Mouse (Mus musculus): ENCODE measurements around the gene Nrxn2.
A peak's percentile ranks its signal among the peaks of the same experiment; 100 is the strongest.

Nrxn2 gene

GRCm38 (mm10) chr19:6452672-6453310 is 34.3 kb downstream of the Nrxn2 start:
- no peak for DNase-seq (ENCODE audit: low spot score)

- DNase-seq (ENCODE audit: low spot score), result no peak
These were observed 34.8 kb downstream of the Nrxn2 start for GRCm38 (mm10) chr19:6453349-6453748.

GRCm38 (mm10) chr19:6454041-6454720 is 35.6 kb downstream of the Nrxn2 start:
- no peak for DNase-seq (ENCODE audit: low spot score)

- no peak for DNase-seq (ENCODE audit: low spot score)
These were observed 41.0 kb downstream of the Nrxn2 start for GRCm38 (mm10) chr19:6459504-6459903.

GRCm38 (mm10) chr19:6462841-6463240 is 44.3 kb downstream of the Nrxn2 start:
- DNase-seq (ENCODE audit: low spot score), result no peak

- DNase-seq (ENCODE audit: low spot score), result no peak
These were observed 46.0 kb downstream of the Nrxn2 start for GRCm38 (mm10) chr19:6464306-6465071.

- no peak for DNase-seq (ENCODE audit: low spot score)
These were observed 46.6 kb downstream of the Nrxn2 start for GRCm38 (mm10) chr19:6465090-6465489.

GRCm38 (mm10) chr19:6466945-6467344 is 48.4 kb downstream of the Nrxn2 start:
- DNase-seq (ENCODE audit: low spot score), result no peak

- DNase-seq (ENCODE audit: low spot score), result no peak
These were observed 48.9 kb downstream of the Nrxn2 start for GRCm38 (mm10) chr19:6467374-6467979.

GRCm38 (mm10) chr19:6471630-6472029 is 53.1 kb downstream of the Nrxn2 start:
- no peak for DNase-seq (ENCODE audit: low spot score)

- no peak for DNase-seq (ENCODE audit: low spot score)
These were observed 54.3 kb downstream of the Nrxn2 start for GRCm38 (mm10) chr19:6472821-6473220.

- DNase-seq (ENCODE audit: low spot score), result peak; percentile 47
These were observed 56.2 kb downstream of the Nrxn2 start for GRCm38 (mm10) chr19:6474706-6475105.

GRCm38 (mm10) chr19:6475129-6475528 is 56.6 kb downstream of the Nrxn2 start:
- no peak for DNase-seq (ENCODE audit: low spot score)

GRCm38 (mm10) chr19:6477007-6477406 is 58.5 kb downstream of the Nrxn2 start:
- DNase-seq (ENCODE audit: low spot score), result no peak

- DNase-seq (ENCODE audit: low spot score), result no peak
These were observed 60.0 kb downstream of the Nrxn2 start for GRCm38 (mm10) chr19:6478566-6478965.

- no peak for DNase-seq (ENCODE audit: low spot score)
These were observed 64.4 kb downstream of the Nrxn2 start for GRCm38 (mm10) chr19:6482886-6483285.

- DNase-seq (ENCODE audit: low spot score), result no peak
These were observed 66.6 kb downstream of the Nrxn2 start for GRCm38 (mm10) chr19:6485059-6485630.

GRCm38 (mm10) chr19:6489030-6489429 is 70.5 kb downstream of the Nrxn2 start:
- peak; percentile 77 for DNase-seq (ENCODE audit: low spot score)

- DNase-seq (ENCODE audit: low spot score), result no peak
These were observed 73.0 kb downstream of the Nrxn2 start for GRCm38 (mm10) chr19:6491538-6491937.

- no peak for DNase-seq (ENCODE audit: low spot score)
These were observed 73.6 kb downstream of the Nrxn2 start for GRCm38 (mm10) chr19:6492124-6492523.

GRCm38 (mm10) chr19:6493219-6493618 is 74.7 kb downstream of the Nrxn2 start:
- DNase-seq (ENCODE audit: low spot score), result no peak

GRCm38 (mm10) chr19:6494032-6494431 is 75.5 kb downstream of the Nrxn2 start:
- DNase-seq (ENCODE audit: low spot score), result no peak

Data from testis, postnatal 14 days (tissue).